Mouse (Mus musculus) adrenal gland, postnatal 10 days (tissue): ENCODE data around the gene Itgb1. TPM values are rescaled to one million over a fixed set of nuclear protein-coding genes. Genes with fewer than 3 reads are reported as not detected.

Experiments used
- DNase-seq: peaks from one replicate; pipeline ENCODE4 v3.0.0; 2021; ENCODE audit warnings: mixed read lengths
- total RNA-seq, 2 experiments: library from RNA; stranded (reverse); gene quantifications; 2 replicates each; pipeline ENCODE4 v1.2.3; 2021

Gene Itgb1
- total RNA-seq, 2 experiments from 2014 or later: 281 to 290 TPM

GRCm38 (mm10) chr8:128681970-128682369 lies 3.5 kb upstream of the Itgb1 start:
- DNase-seq: no peak

GRCm38 (mm10) chr8:128684609-128685506 lies 596 bp upstream of the Itgb1 start:
- DNase-seq: peak; percentile 25

DNA sequence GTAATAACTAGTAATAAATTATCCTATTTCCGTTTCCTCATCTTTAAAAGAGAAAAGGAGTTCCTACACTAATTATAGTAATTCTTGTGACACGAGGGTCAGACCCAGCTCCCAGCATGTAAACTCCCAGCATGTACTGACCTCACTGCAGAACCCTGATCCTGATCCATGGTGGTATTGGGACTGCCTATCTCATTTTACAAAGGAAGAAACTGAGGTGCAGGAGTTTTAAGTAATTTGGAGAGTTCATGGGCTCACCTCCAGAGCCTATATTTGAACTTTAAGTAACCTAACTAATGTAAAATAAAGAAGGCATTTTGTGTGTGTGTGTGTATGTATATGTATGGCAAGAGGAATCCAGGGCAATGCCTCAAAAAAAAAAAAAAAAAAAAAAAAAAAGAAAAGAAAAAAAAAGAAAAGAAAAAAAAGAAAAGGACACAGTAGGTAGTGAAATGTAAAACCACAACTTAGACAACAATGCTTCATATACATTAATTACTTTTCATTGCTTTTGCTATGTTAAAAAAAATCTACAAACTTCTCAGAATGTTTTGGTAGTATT lies 1.1 kb downstream of the Itgb1 start:
- no peak for DNase-seq

GRCm38 (mm10) chr8:128688679-128689078 lies 3.2 kb downstream of the Itgb1 start:
- DNase-seq: no peak

DNA sequence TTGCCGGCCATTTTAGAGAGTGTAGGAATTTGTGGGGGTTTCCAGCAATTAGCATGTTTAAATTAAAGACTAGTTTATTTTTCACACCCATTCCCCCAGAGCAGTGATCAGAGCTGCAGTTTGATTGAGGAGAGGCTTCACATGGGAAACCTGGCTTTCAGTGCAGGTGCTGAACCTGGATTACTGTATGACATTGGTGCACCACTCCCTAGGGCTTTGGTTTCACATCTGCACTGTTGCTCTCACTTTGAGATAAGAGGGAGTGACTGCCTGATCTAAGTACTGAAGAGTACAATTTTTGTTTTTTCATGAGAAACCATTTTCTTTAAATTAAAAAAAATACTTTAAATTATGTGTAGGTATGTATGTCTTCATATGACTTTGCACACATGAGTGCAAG lies 4.6 kb downstream of the Itgb1 start:
- DNase-seq: no peak

GRCm38 (mm10) chr8:128696701-128697397 lies 11.4 kb downstream of the Itgb1 start:
- DNase-seq: no peak

- no peak for DNase-seq
Measured at GRCm38 (mm10) chr8:128697945-128698344, 12.5 kb downstream of the Itgb1 start.

DNA sequence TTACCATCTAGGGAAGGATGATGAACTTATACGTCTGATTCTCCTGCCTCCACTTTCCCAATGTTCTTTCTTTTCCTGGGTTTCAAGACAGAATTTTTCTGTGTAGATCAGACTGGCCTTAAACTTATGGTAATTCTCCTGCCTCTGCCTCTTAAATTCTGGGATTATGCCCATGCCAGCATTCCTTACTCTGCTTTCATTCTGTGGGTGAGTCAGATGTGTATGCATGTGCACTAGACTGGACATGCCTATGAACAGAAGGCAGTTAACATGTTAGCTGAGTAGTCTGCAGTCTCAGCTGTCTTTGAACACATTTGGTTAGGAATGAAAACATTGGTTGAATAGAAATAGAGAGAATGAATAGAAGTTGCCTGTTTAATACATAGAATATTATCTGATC lies 18.9 kb downstream of the Itgb1 start:
- DNase-seq: no peak

GRCm38 (mm10) chr8:128704836-128705235 lies 19.4 kb downstream of the Itgb1 start:
- no peak for DNase-seq

DNA sequence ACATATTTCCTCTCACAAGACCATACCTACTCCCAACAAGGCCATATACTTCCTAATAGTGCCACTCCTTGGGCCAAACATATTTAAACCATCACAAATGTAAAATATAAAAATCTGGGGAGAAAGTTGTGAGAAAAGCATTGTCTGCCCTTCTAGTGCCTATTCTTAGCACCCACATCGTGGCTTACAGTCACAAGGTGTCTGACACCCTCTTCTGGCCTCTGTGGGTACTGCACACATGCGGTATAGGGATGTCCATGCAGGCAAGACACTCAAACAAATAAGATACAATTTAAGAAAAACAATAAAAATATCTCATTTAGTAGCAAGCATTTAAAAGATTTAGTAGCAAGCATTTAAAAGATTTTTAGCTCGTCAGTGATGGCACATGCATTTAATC lies 23.8 kb downstream of the Itgb1 start:
- DNase-seq: peak; percentile 90

- DNase-seq: no peak
Measured at GRCm38 (mm10) chr8:128716184-128716583, 30.7 kb downstream of the Itgb1 start.

GRCm38 (mm10) chr8:128724819-128725218 lies 39.4 kb downstream of the Itgb1 start:
- peak; percentile 23 for DNase-seq

DNA sequence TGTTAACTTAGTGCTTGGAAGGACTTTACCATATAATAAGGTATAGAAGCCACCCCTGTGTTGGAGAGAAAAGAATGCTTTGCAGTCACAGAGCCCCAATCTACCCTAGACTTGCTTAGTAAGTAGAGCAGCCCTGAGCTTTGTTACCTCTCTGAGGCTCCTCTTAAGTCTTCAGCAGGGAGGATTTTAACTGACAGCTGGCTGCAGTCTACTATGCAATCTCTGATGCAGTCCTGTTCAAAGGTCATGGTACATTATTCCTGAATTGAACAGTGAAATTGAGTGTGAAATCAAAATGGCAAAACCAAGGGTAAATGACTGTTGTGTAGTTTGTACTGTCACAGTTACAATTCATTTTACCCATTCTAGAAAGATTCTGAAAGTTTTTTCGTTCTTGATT lies 41.8 kb downstream of the Itgb1 start:
- no peak for DNase-seq

- DNase-seq: no peak
Measured at GRCm38 (mm10) chr8:128732254-128732653, 46.8 kb downstream of the Itgb1 start.

DNA sequence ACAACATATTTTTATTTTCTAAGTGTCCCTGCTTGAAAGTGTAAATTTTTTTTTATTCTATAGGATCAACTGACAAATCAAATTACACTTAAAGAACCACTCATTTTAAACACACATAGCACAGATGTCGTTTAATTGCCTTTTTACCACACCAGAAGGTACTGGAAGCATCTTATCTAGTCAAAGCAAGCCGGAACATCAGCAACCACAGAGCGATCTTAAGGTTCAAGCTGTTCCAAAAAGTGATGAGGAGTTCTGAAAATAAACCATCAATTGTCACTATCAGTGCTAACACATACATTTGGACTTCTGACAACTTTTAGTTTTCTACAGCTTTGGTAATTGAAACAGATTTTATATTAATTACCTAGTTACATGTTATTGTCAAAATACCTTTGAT lies 48.7 kb downstream of the Itgb1 start:
- no peak for DNase-seq

GRCm38 (mm10) chr8:128735692-128736091 lies 50.2 kb downstream of the Itgb1 start:
- no peak for DNase-seq

Other genes with a start within 250 kb of the Itgb1 start
- not detected for gene Gm3952, start 113.0 kb downstream of the Itgb1 start, total RNA-seq